Mouse (Mus musculus) liver, embryonic 14.5 days (tissue): ENCODE data around the gene Itgad. TPM values are rescaled to one million over a fixed set of nuclear protein-coding genes. Genes with fewer than 3 reads are reported as not detected.

ENCODE experiments used
- ATAC-seq: fragments of 200-750 bp; cut with Nextera tagmentation; 2 replicates; pipeline ENCODE4 v1.8.0; 2017; ENCODE audit warnings: moderate number of reproducible peaks, mild to moderate bottlenecking, moderate library complexity; ENCODE audit not compliant: insufficient read depth
- DNase-seq, 3 experiments: peaks; one replicate each; pipeline ENCODE4 v3.0.0-alpha.2; 2012 to 2013; ENCODE audit warnings: low read depth in 3 of 3, low spot score in 3 of 3
- H3K27ac ChIP-seq: fragments of 300-500 bp; sonication (generic); 2 replicates; pipeline ENCODE4 v1.5.1; 2014; ENCODE audit warnings: moderate library complexity, mild to moderate bottlenecking, control low read depth, inconsistent platforms
- H3K27me3 ChIP-seq: fragments of 300-500 bp; sonication (generic); 2 replicates; pipeline ENCODE4 v1.6.1; 2014; ENCODE audit warnings: mild to moderate bottlenecking, low read length, moderate library complexity; ENCODE audit not compliant: control insufficient read depth, insufficient read depth
- H3K36me3 ChIP-seq: fragments of 300-500 bp; sonication (generic); replicated peaks from 2 replicates; pipeline ENCODE4 v1.6.1; 2014; ENCODE audit warnings: low read depth; ENCODE audit not compliant: control insufficient read depth, insufficient read depth
- H3K4me1 ChIP-seq, 2 experiments: fragments of 200-500 bp in 1 of 2; fragments of 300-500 bp in 1 of 2; sonication (generic) in 1 of 2; replicated peaks; 2 replicates each; pipeline ENCODE4 v1.6.1; 2012 to 2014; ENCODE audit warnings: antibody characterized with exemption in 1 of 2, inconsistent platforms in 1 of 2, low read length in 1 of 2; ENCODE audit not compliant: control insufficient read depth in 2 of 2, insufficient read depth in 2 of 2
- H3K4me2 ChIP-seq: fragments of 300-500 bp; sonication (generic); 2 replicates; pipeline ENCODE4 v1.6.1; 2014; ENCODE audit warnings: low read depth, mild to moderate bottlenecking, control low read depth, moderate library complexity
- H3K4me3 ChIP-seq, 2 experiments: fragments of 200-500 bp in 1 of 2; fragments of 300-500 bp in 1 of 2; sonication (generic) in 1 of 2; 2 replicates each; pipeline ENCODE4 v1.5.1; 2012 to 2014; ENCODE audit warnings: low read depth in 2 of 2, low read length in 2 of 2, mild to moderate bottlenecking in 2 of 2, control low read depth in 1 of 2, inconsistent platforms in 1 of 2, moderate library complexity in 1 of 2; ENCODE audit not compliant: insufficient read depth in 1 of 2
- H3K9ac ChIP-seq: fragments of 300-500 bp; sonication (generic); replicated peaks from 2 replicates; pipeline ENCODE4 v1.6.1; 2014; ENCODE audit warnings: mild to moderate bottlenecking, control low read depth, moderate library complexity
- H3K9me3 ChIP-seq: fragments of 300-500 bp; sonication (generic); 2 replicates; pipeline ENCODE4 v1.6.1; 2016; ENCODE audit warnings: low read length, mixed read lengths; ENCODE audit not compliant: control insufficient read depth
- CTCF ChIP-seq: IDR thresholded peaks from 2 replicates; pipeline ENCODE4 v1.5.1; 2016; ENCODE audit warnings: antibody characterized with exemption, low read depth, control low read depth
- EP300 ChIP-seq: IDR thresholded peaks from 2 replicates; pipeline ENCODE4 v1.6.1; 2016; ENCODE audit warnings: antibody characterized with exemption, low read depth
- WGBS: fragments of 180-500 bp; shearing (Covaris S2); extraction: QIAGEN DNeasy Blood & Tissue Kit; methylation state at CpG from one replicate; pipeline ENCODE4 v1.1.7; 2014; ENCODE audit not compliant: insufficient replicate concordance; 5-methylcytosine and 5-hydroxymethylcytosine counted together
- polyA plus RNA-seq, 2 experiments: library from polyadenylated mRNA; depleted of rRNA in 1 of 2; stranded (reverse) in 1 of 2; unstranded in 1 of 2; fragments of >200 nt; fragmentation: Nextera tagmentation in 1 of 2; extraction: Ambion mirVana in 1 of 2; gene quantifications; 2 replicates each; pipeline versions ENCODE4 v1.2.1 to v1.2.3; 2012 to 2014

Gene Itgad
- polyA plus RNA-seq, 2 experiments: 0.01 TPM; not detected in 1

- no peak overlapping the region for H3K9ac ChIP-seq
- no peaks in the 10 kb centered on the region for H3K4me1 ChIP-seq
- no peak overlapping the region for H3K27ac ChIP-seq
- 61% methylated on average over 3 of the region's 3 CpGs for WGBS
- no peaks in the 10 kb centered on the region for H3K27me3 ChIP-seq
- DNase-seq (no peak), ATAC-seq (no peak)
- H3K4me2 ChIP-seq: no peak overlapping the region
- no peak overlapping the region for H3K4me3 ChIP-seq
- no peaks in the 10 kb centered on the region for H3K36me3 ChIP-seq
- TF ChIP-seq CTCF: no peak
- TF ChIP-seq EP300: no peak
- H3K9me3 ChIP-seq: no peaks in the 10 kb centered on the region
Measured at GRCm38 (mm10) chr7:128169996-128170395, 15.8 kb downstream of the Itgad start.

GRCm38 (mm10) chr7:128178385-128178784, 24.2 kb downstream of the Itgad start:
- no peaks in the 10 kb centered on the region for H3K4me1 ChIP-seq
- ATAC-seq (no peak), DNase-seq (no peak)
- H3K9me3 ChIP-seq: no peaks in the 10 kb centered on the region
- no peaks in the 10 kb centered on the region for H3K27me3 ChIP-seq
- no peak overlapping the region for H3K27ac ChIP-seq
- TF ChIP-seq CTCF (no peak), EP300 (no peak)
- no peak overlapping the region for H3K4me3 ChIP-seq
- WGBS: 19% methylated on average over 2 of the region's 2 CpGs
- no peaks in the 10 kb centered on the region for H3K36me3 ChIP-seq
- no peak overlapping the region for H3K4me2 ChIP-seq
- no peak overlapping the region for H3K9ac ChIP-seq

GRCm38 (mm10) chr7:128180126-128180525, 25.9 kb downstream of the Itgad start:
- Histone ChIP-seq H3K36me3 (no peaks in the 10 kb centered on the region), H3K4me2 (no peak overlapping the region), H3K9me3 (no peaks in the 10 kb centered on the region), H3K9ac (no peak overlapping the region), H3K27ac (no peak overlapping the region), H3K27me3 (no peaks in the 10 kb centered on the region), H3K4me3 (no peak overlapping the region), H3K4me1 (no peaks in the 10 kb centered on the region)
- DNase-seq (no peak), ATAC-seq (no peak)
- WGBS: 30% methylated on average over 7 of the region's 7 CpGs
- TF ChIP-seq EP300 (no peak), CTCF (no peak)

GRCm38 (mm10) chr7:128180546-128180945, 26.4 kb downstream of the Itgad start:
- ATAC-seq (no peak), DNase-seq (no peak)
- no peak overlapping the region for H3K9ac ChIP-seq
- H3K27me3 ChIP-seq: no peaks in the 10 kb centered on the region
- 35% methylated on average over 6 of the region's 6 CpGs for WGBS
- no peak overlapping the region for H3K27ac ChIP-seq
- no peak overlapping the region for H3K4me2 ChIP-seq
- no peak for TF ChIP-seq CTCF
- no peak for TF ChIP-seq EP300
- no peaks in the 10 kb centered on the region for H3K4me1 ChIP-seq
- H3K9me3 ChIP-seq: no peaks in the 10 kb centered on the region
- H3K4me3 ChIP-seq: no peak overlapping the region
- no peaks in the 10 kb centered on the region for H3K36me3 ChIP-seq

- no peak for ATAC-seq
- Histone ChIP-seq H3K4me1 (no peaks in the 10 kb centered on the region), H3K36me3 (no peaks in the 10 kb centered on the region), H3K4me3 (no peak overlapping the region), H3K9me3 (no peaks in the 10 kb centered on the region), H3K9ac (no peak overlapping the region), H3K4me2 (no peak overlapping the region), H3K27ac (no peak overlapping the region), H3K27me3 (no peaks in the 10 kb centered on the region)
- DNase-seq: no peak
- 64% methylated on average over 10 of the region's 10 CpGs for WGBS
- TF ChIP-seq CTCF (no peak), EP300 (no peak)
Measured at GRCm38 (mm10) chr7:128181691-128182090, 27.5 kb downstream of the Itgad start.

GRCm38 (mm10) chr7:128201607-128202006, 47.4 kb downstream of the Itgad start:
- Histone ChIP-seq H3K4me3 (no peak overlapping the region), H3K9ac (no peak overlapping the region), H3K4me1 (no peaks in the 10 kb centered on the region), H3K36me3 (no peaks in the 10 kb centered on the region), H3K27ac (no peak overlapping the region), H3K9me3 (no peaks in the 10 kb centered on the region), H3K27me3 (no peaks in the 10 kb centered on the region), H3K4me2 (no peak overlapping the region)
- DNase-seq: no peak
- WGBS: 68% methylated on average over 9 of the region's 9 CpGs
- TF ChIP-seq CTCF: no peak
- no peak for TF ChIP-seq EP300
- no peak for ATAC-seq
